Mouse (Mus musculus) MEL (cell line): ENCODE results near the gene Pbxip1. TPM values are rescaled to one million over a fixed set of nuclear protein-coding genes. Genes with fewer than 3 reads are reported as not detected.

Experiments
- DNase-seq: peaks from one replicate; pipeline ENCODE4 v3.0.0; 2011; ENCODE audit warnings: low read depth, low spot score
- H3K27ac ChIP-seq: 2 replicates; pipeline ENCODE4 v1.5.1; 2012; ENCODE audit warnings: low read depth, mild to moderate bottlenecking, control low read depth, low read length, moderate library complexity; ENCODE audit not compliant: control insufficient read depth
- H3K27me3 ChIP-seq, 2 experiments: fragments of 150-350 bp in 1 of 2; sonication (generic) in 1 of 2; 2 replicates each; pipeline ENCODE4 v1.6.1; 2012; ENCODE audit warnings: low read length in 2 of 2, mild to moderate bottlenecking in 2 of 2, improper control_type of control experiment in 1 of 2, moderate library complexity in 1 of 2; ENCODE audit not compliant: insufficient read depth in 2 of 2, control insufficient read depth in 1 of 2
- H3K36me3 ChIP-seq, 2 experiments: 2 replicates each; pipeline ENCODE4 v1.6.1; 2012 to 2014; ENCODE audit warnings: low read length in 2 of 2, improper control_type of control experiment in 1 of 2, inconsistent platforms in 1 of 2, mild to moderate bottlenecking in 1 of 2; ENCODE audit not compliant: insufficient read depth in 2 of 2, control insufficient read depth in 1 of 2
- H3K4me1 ChIP-seq, 2 experiments: fragments of 150-350 bp in 1 of 2; sonication (generic) in 1 of 2; 2 replicates each; pipeline ENCODE4 v1.6.1; 2012; ENCODE audit warnings: low read length in 2 of 2, improper control_type of control experiment in 1 of 2, mild to moderate bottlenecking in 1 of 2; ENCODE audit not compliant: insufficient read depth in 2 of 2, control insufficient read depth in 1 of 2
- H3K4me3 ChIP-seq, 2 experiments: fragments of 150-350 bp in 1 of 2; sonication (generic) in 1 of 2; 2 replicates each; pipeline ENCODE4 v1.5.1; 2012; ENCODE audit warnings: low read depth in 2 of 2, low read length in 2 of 2, mild to moderate bottlenecking in 2 of 2, moderate library complexity in 2 of 2, control low read depth in 1 of 2, improper control_type of control experiment in 1 of 2; ENCODE audit not compliant: control insufficient read depth in 1 of 2, insufficient read depth in 1 of 2
- H3K79me2 ChIP-seq: 2 replicates; pipeline ENCODE4 v1.6.1; 2012; ENCODE audit warnings: mild to moderate bottlenecking, low read length, moderate library complexity; ENCODE audit not compliant: control insufficient read depth, poor library complexity, insufficient read depth
- H3K9ac ChIP-seq: 2 replicates; pipeline ENCODE4 v1.6.1; 2012; ENCODE audit warnings: low read depth, mild to moderate bottlenecking, control low read depth, low read length, moderate library complexity; ENCODE audit not compliant: control insufficient read depth, poor library complexity, severe bottlenecking
- H3K9me3 ChIP-seq: fragments of 150-350 bp; sonication (generic); replicated peaks from 2 replicates; pipeline ENCODE4 v1.6.1; 2012; ENCODE audit warnings: mild to moderate bottlenecking, low read length, improper control_type of control experiment, moderate library complexity; ENCODE audit not compliant: insufficient read depth
- BHLHE40 ChIP-seq: IDR thresholded peaks from 2 replicates; pipeline ENCODE4 v1.6.1; 2012; ENCODE audit warnings: low read depth, mild to moderate bottlenecking, inconsistent platforms, low read length, improper control_type of control experiment, borderline replicate concordance
- CHD1 ChIP-seq: IDR thresholded peaks from 2 replicates; pipeline ENCODE4 v1.6.1; 2012; ENCODE audit warnings: low read depth, mild to moderate bottlenecking, inconsistent platforms, low read length, improper control_type of control experiment
- CTCF ChIP-seq, 3 experiments: IDR thresholded peaks in 2 of 3; conservative IDR thresholded peaks in 1 of 3; 2 replicates each; pipeline ENCODE4 v1.5.1; 2011 to 2012; ENCODE audit warnings: low read length in 3 of 3, low read depth in 2 of 3, mild to moderate bottlenecking in 2 of 3, improper control_type of control experiment in 1 of 3, inconsistent platforms in 1 of 3, mixed read lengths in 1 of 3, moderate library complexity in 1 of 3; ENCODE audit not compliant: control insufficient read depth in 1 of 3, insufficient read depth in 1 of 3, poor library complexity in 1 of 3, severe bottlenecking in 1 of 3
- ELF1 ChIP-seq: IDR thresholded peaks from 2 replicates; pipeline ENCODE4 v1.6.1; 2014; ENCODE audit warnings: low read depth, mild to moderate bottlenecking, inconsistent platforms, low read length, improper control_type of control experiment, moderate library complexity
- EP300 ChIP-seq, 2 experiments: IDR thresholded peaks; 2 replicates each; pipeline ENCODE4 v1.6.1; 2011; ENCODE audit warnings: improper control_type of control experiment in 2 of 2, low read length in 2 of 2, low read depth in 1 of 2, mild to moderate bottlenecking in 1 of 2
- ETS1 ChIP-seq: IDR thresholded peaks from 2 replicates; pipeline ENCODE4 v1.6.1; 2012; ENCODE audit warnings: low read depth, mild to moderate bottlenecking, inconsistent platforms, low read length, improper control_type of control experiment, moderate library complexity
- GABPA ChIP-seq: IDR thresholded peaks from 2 replicates; pipeline ENCODE4 v1.6.1; 2012; ENCODE audit warnings: low read depth, mild to moderate bottlenecking, inconsistent platforms, low read length, improper control_type of control experiment, moderate library complexity
- HCFC1 ChIP-seq: IDR thresholded peaks from 2 replicates; pipeline ENCODE4 v1.6.1; 2012; ENCODE audit warnings: low read depth, mild to moderate bottlenecking, inconsistent platforms, low read length, improper control_type of control experiment, moderate library complexity
- KAT2A ChIP-seq: conservative IDR thresholded peaks from 2 replicates; pipeline ENCODE4 v1.6.1; 2012; ENCODE audit warnings: low read depth, low read length, improper control_type of control experiment, inconsistent platforms
- MAFK ChIP-seq: IDR thresholded peaks from 2 replicates; pipeline ENCODE4 v1.6.1; 2011; ENCODE audit warnings: low read depth, mild to moderate bottlenecking, low read length, improper control_type of control experiment, borderline replicate concordance
- MAX ChIP-seq: IDR thresholded peaks from 2 replicates; pipeline ENCODE4 v1.6.1; 2011; ENCODE audit warnings: low read length, improper control_type of control experiment
- MAZ ChIP-seq: IDR thresholded peaks from 2 replicates; pipeline ENCODE4 v1.6.1; 2012; ENCODE audit warnings: low read depth, mild to moderate bottlenecking, inconsistent platforms, low read length, improper control_type of control experiment
- MEF2A ChIP-seq: IDR thresholded peaks from 2 replicates; pipeline ENCODE4 v1.6.1; 2014; ENCODE audit warnings: low read depth, mild to moderate bottlenecking, inconsistent platforms, low read length, improper control_type of control experiment; ENCODE audit not compliant: poor library complexity, insufficient replicate concordance, severe bottlenecking; ENCODE audit errors: extremely low read depth
- MXI1 ChIP-seq: IDR thresholded peaks from 2 replicates; pipeline ENCODE4 v1.6.1; 2011; ENCODE audit warnings: mild to moderate bottlenecking, low read depth, low read length, improper control_type of control experiment
- MYB ChIP-seq: IDR thresholded peaks from 2 replicates; pipeline ENCODE4 v1.6.1; 2011; ENCODE audit warnings: mild to moderate bottlenecking, low read depth, low read length, improper control_type of control experiment
- MYC ChIP-seq: IDR thresholded peaks from 2 replicates; pipeline ENCODE4 v1.6.1; 2011; ENCODE audit warnings: low read depth, mild to moderate bottlenecking, low read length, improper control_type of control experiment, moderate library complexity
- NELFE ChIP-seq: IDR thresholded peaks from 2 replicates; pipeline ENCODE4 v1.6.1; 2011; ENCODE audit warnings: low read depth, low read length, improper control_type of control experiment
- NRF1 ChIP-seq: IDR thresholded peaks from 2 replicates; pipeline ENCODE4 v1.6.1; 2014; ENCODE audit warnings: low read depth, mild to moderate bottlenecking, inconsistent platforms, low read length, improper control_type of control experiment, moderate library complexity; ENCODE audit not compliant: poor library complexity, insufficient read depth, severe bottlenecking
- POLR2A ChIP-seq, 2 experiments: IDR thresholded peaks; 2 replicates each; pipeline ENCODE4 v1.6.1; 2011 to 2012; ENCODE audit warnings: low read length in 2 of 2, mild to moderate bottlenecking in 2 of 2, control low read depth in 1 of 2, improper control_type of control experiment in 1 of 2, low read depth in 1 of 2, moderate library complexity in 1 of 2; ENCODE audit not compliant: control insufficient read depth in 1 of 2, insufficient read depth in 1 of 2, poor library complexity in 1 of 2
- POLR2AphosphoS2 ChIP-seq: IDR thresholded peaks from 2 replicates; pipeline ENCODE4 v1.6.1; 2011; ENCODE audit warnings: low read length, improper control_type of control experiment
- POLR2AphosphoS5 ChIP-seq: IDR thresholded peaks from 2 replicates; pipeline ENCODE4 v1.6.1; 2012; ENCODE audit warnings: low read depth, borderline replicate concordance, mild to moderate bottlenecking, inconsistent platforms, low read length, moderate library complexity, mixed read lengths
- RAD21 ChIP-seq: IDR thresholded peaks from 2 replicates; pipeline ENCODE4 v1.6.1; 2011; ENCODE audit warnings: mild to moderate bottlenecking, low read depth, low read length, improper control_type of control experiment
- RCOR1 ChIP-seq: IDR thresholded peaks from 2 replicates; pipeline ENCODE4 v1.6.1; 2012; ENCODE audit warnings: low read depth, mild to moderate bottlenecking, inconsistent platforms, low read length, improper control_type of control experiment
- SIN3A ChIP-seq: IDR thresholded peaks from 2 replicates; pipeline ENCODE4 v1.6.1; 2012; ENCODE audit warnings: low read length, improper control_type of control experiment, inconsistent platforms
- SMC3 ChIP-seq: IDR thresholded peaks from 2 replicates; pipeline ENCODE4 v1.6.1; 2011; ENCODE audit warnings: low read depth, low read length, improper control_type of control experiment
- TBP ChIP-seq: IDR thresholded peaks from 2 replicates; pipeline ENCODE4 v1.8.0; 2011; ENCODE audit warnings: low read depth, low read length, improper control_type of control experiment
- TCF12 ChIP-seq: IDR thresholded peaks from 2 replicates; pipeline ENCODE4 v1.6.1; 2014; ENCODE audit warnings: low read depth, mild to moderate bottlenecking, inconsistent platforms, low read length, improper control_type of control experiment, moderate library complexity
- USF1 ChIP-seq: IDR thresholded peaks from 2 replicates; pipeline ENCODE4 v1.6.1; 2014; ENCODE audit warnings: low read depth, mild to moderate bottlenecking, inconsistent platforms, low read length, improper control_type of control experiment, moderate library complexity
- USF2 ChIP-seq, 2 experiments: IDR thresholded peaks; 2 replicates each; pipeline ENCODE4 v1.6.1; 2011 to 2012; ENCODE audit warnings: improper control_type of control experiment in 2 of 2, low read length in 2 of 2, borderline replicate concordance in 1 of 2, inconsistent platforms in 1 of 2, low read depth in 1 of 2, mild to moderate bottlenecking in 1 of 2; ENCODE audit not compliant: insufficient read depth in 1 of 2
- ZC3H11A ChIP-seq: IDR thresholded peaks from 2 replicates; pipeline ENCODE4 v1.6.1; 2012; ENCODE audit warnings: low read depth, mild to moderate bottlenecking, inconsistent platforms, low read length, improper control_type of control experiment
- ZKSCAN1 ChIP-seq: IDR thresholded peaks from 2 replicates; pipeline ENCODE4 v1.6.1; 2012; ENCODE audit warnings: low read depth, mild to moderate bottlenecking, inconsistent platforms, low read length, improper control_type of control experiment, moderate library complexity
- ZMIZ1 ChIP-seq: IDR thresholded peaks from 2 replicates; pipeline ENCODE4 v1.6.1; 2012; ENCODE audit warnings: low read depth, mild to moderate bottlenecking, inconsistent platforms, low read length, improper control_type of control experiment, moderate library complexity
- ZNF384 ChIP-seq: IDR thresholded peaks from 2 replicates; pipeline ENCODE4 v1.6.1; 2012; ENCODE audit warnings: low read depth, mild to moderate bottlenecking, inconsistent platforms, low read length, improper control_type of control experiment
- polyA plus RNA-seq, 2 experiments: library from polyadenylated mRNA; stranded (reverse) in 1 of 2; unstranded in 1 of 2; fragments of >175 nt in 1 of 2; fragments of >200 nt in 1 of 2; gene quantifications; 2 replicates each; pipeline versions ENCODE4 v1.2.1 to v1.2.4; 2012; ENCODE audit warnings: low replicate concordance in 2 of 2, low read depth in 1 of 2; ENCODE audit not compliant: insufficient read length in 2 of 2, insufficient read depth in 1 of 2, missing spikeins in 1 of 2
- total RNA-seq: library from RNA; depleted of rRNA; stranded (reverse); fragments of 300-350 nt; gene quantifications from 2 replicates; pipeline ENCODE4 v1.2.3, GENCODE M21; 2012

Pbxip1 gene
- total and polyA plus RNA-seq, 3 experiments = 4.8 to 10.7 TPM; not detected in 1

DNA sequence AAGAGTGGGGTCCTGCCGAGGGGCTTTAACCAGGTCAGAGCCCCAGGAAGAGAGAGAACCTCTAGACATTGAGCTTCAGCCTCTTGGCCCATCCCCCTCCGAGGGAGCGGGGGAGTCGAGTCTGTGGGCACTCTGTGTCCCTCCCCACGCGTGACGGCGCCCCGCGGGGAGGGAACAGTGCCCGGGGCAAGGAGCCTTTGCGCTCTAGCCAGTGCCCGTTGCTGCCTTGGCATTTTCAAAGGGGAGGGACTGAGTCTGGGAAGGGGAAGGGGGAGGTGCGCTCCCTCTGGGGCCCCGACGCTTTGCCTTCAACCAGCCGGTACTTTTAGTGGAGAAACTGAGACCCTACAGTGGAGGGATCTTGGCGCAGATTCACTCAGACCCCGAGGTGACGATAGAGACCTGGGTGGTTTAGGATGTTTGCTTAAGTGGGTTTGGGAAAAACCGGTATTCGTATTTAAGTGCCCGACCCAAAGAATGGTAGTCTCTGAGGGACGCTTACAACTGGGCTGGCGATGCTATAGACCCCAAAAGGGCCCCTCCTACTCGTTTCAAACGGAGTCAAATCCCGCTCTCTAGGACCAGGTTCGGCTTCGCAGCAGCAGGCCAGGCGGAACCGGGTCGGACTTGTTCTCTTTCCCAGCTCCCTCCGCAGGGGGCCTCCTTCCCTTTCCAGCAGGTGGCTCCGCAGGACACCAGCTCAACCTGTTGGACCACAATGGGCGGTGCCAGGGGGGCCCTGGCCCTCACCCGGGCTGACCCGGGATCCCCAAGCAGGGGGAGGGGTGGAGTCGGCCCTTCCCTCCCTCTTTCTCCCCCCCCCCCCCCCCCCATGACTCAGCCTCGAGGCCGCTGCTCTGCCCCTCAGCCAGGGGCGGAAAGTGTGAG is 42.3 kb upstream of the Pbxip1 start, which contains the start of gene Zbtb7b (continued):
- TF ChIP-seq POLR2AphosphoS5 = no peak
- TF ChIP-seq MAFK = no peak
- no peak for TF ChIP-seq SMC3
- TF ChIP-seq ZMIZ1 = peak; percentile 60
- TF ChIP-seq RAD21 = no peak; the same call in 1 of the 2 replicates
- TF ChIP-seq MYB = 0 out of 2 replicates have a peak, but pooled peaks have one; percentile 19

DNA sequence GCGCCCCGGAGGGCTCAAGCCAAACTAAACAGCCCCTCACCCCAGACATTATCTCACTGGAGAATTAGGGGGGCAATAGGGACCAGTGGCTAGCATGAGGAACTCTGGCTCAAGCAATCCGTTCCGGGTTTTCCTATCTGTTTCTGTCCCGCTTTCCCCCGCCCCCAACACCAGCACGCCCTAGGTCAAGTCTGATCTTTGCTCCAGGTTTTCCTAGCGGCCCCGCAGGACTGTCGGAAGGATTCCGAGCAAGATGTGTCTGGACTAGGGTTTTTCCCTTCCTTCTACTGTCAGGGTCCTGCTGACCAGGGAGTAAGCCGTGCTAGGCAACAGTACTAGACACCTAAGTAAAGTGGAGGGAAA is 41.6 kb upstream of the Pbxip1 start:
- peak overlapping the region; percentile 75 for H3K27ac ChIP-seq
- no peaks in the 10 kb centered on the region for H3K9me3 ChIP-seq
- H3K79me2 ChIP-seq = peaks cover 16% of the 10 kb centered on the region
- peak overlapping the region; percentile 75 to 78 for H3K4me3 ChIP-seq
- H3K4me1 ChIP-seq = peaks cover 11 to 22% of the 10 kb centered on the region in 2 experiments
- peaks cover 0 to 17% of the 10 kb centered on the region in 2 experiments; a peak in 2 of 4 replicates for H3K36me3 ChIP-seq
- DNase-seq = peak; percentile 94
- H3K27me3 ChIP-seq = no peaks in the 10 kb centered on the region
- H3K9ac ChIP-seq = peak overlapping the region; percentile 73
- TF ChIP-seq ELF1 = no peak
- no peak for TF ChIP-seq RCOR1
- no peak for TF ChIP-seq ZNF384
- TF ChIP-seq MEF2A = no peak
- no peak for TF ChIP-seq MYC
- no peak for TF ChIP-seq USF1
- peak; percentile 99 for TF ChIP-seq SIN3A
- TF ChIP-seq NRF1 = no peak
- peak; percentile 98 for TF ChIP-seq MAZ
- TF ChIP-seq POLR2AphosphoS2 = no peak; the same call in 1 of the 2 replicates
- no peak for TF ChIP-seq ETS1
- no peak for TF ChIP-seq CTCF (IDR thresholded peaks at IDR 0.05 in 2 of 3, conservative IDR thresholded peaks at IDR 0.05 in 1 of 3; ENCODE audit: control insufficient read depth in 1 of 3, insufficient read depth in 1 of 3, low read depth in 2 of 3, low read length in 3 of 3, poor library complexity in 1 of 3, severe bottlenecking in 1 of 3)
- TF ChIP-seq USF2 (IDR thresholded peaks at IDR 0.05; ENCODE audit: borderline replicate concordance in 1 of 2, insufficient read depth in 1 of 2, low read depth in 1 of 2, low read length in 2 of 2) = no peak
- TF ChIP-seq GABPA = no peak
- TF ChIP-seq HCFC1 = peak; percentile 77
- peak; percentile 66; the same call in 1 of the 2 replicates for TF ChIP-seq TBP
- TF ChIP-seq SMC3 = no peak
- TF ChIP-seq BHLHE40 = no peak
- no peak; the same call in 1 of the 2 replicates for TF ChIP-seq MAX
- no peak for TF ChIP-seq ZKSCAN1
- no peak for TF ChIP-seq ZMIZ1
- TF ChIP-seq CHD1 = no peak
- TF ChIP-seq MYB = no peak
- TF ChIP-seq ZC3H11A = no peak
- peak; percentile 3; the same call in 1 of the 2 replicates for TF ChIP-seq TCF12
- peak; percentile 78 for TF ChIP-seq MXI1
- no peak for TF ChIP-seq POLR2AphosphoS5
- TF ChIP-seq EP300 (IDR thresholded peaks at IDR 0.05; ENCODE audit: low read depth in 1 of 2, low read length in 2 of 2) = no peak; a peak in 1 of 4 replicates
- peak in 1 of 2 experiments; percentile 47; a peak in 1 of 4 replicates for TF ChIP-seq POLR2A (IDR thresholded peaks at IDR 0.05; ENCODE audit: control insufficient read depth in 1 of 2, insufficient read depth in 1 of 2, low read depth in 1 of 2, low read length in 2 of 2, poor library complexity in 1 of 2)
- no peak for TF ChIP-seq KAT2A
- TF ChIP-seq NELFE = no peak
